Mouse (Mus musculus) kidney, postnatal 0 days (tissue): ENCODE measurements around the gene Mgat4a. TPM values are rescaled to one million over a fixed set of nuclear protein-coding genes. Genes with fewer than 3 reads are reported as not detected.

Experiments
- ATAC-seq: fragments of 200-750 bp; cut with Nextera tagmentation; replicated peaks from 2 replicates; pipeline ENCODE4 v1.8.0; 2017; ENCODE audit warnings: low read depth, moderate number of reproducible peaks, moderate TSS enrichment, moderate library complexity; ENCODE audit not compliant: low FRiP score
- DNase-seq: peaks from one replicate; pipeline ENCODE4 v3.0.0-alpha.2; 2016; ENCODE audit warnings: low spot score
- H3K27ac ChIP-seq: fragments of 300-500 bp; sonication (generic); 2 replicates; pipeline ENCODE4 v1.5.1; 2014; ENCODE audit warnings: mild to moderate bottlenecking
- H3K27me3 ChIP-seq: fragments of 300-500 bp; sonication (generic); 2 replicates; pipeline ENCODE4 v1.6.1; 2014; ENCODE audit warnings: low read length, mixed read lengths; ENCODE audit not compliant: insufficient read depth
- H3K36me3 ChIP-seq: fragments of 300-500 bp; sonication (generic); 2 replicates; pipeline ENCODE4 v1.6.1; 2014; ENCODE audit warnings: low read length, mixed read lengths; ENCODE audit not compliant: insufficient read depth
- H3K4me1 ChIP-seq: fragments of 300-500 bp; sonication (generic); replicated peaks from 2 replicates; pipeline ENCODE4 v1.6.1; 2014; ENCODE audit warnings: antibody characterized with exemption, low read length, mixed read lengths; ENCODE audit not compliant: insufficient read depth
- H3K4me2 ChIP-seq: fragments of 300-500 bp; sonication (generic); 2 replicates; pipeline ENCODE4 v1.6.1; 2014; ENCODE audit warnings: mild to moderate bottlenecking, low read length, moderate library complexity, mixed read lengths
- H3K4me3 ChIP-seq: fragments of 300-500 bp; sonication (generic); replicated peaks from 2 replicates; pipeline ENCODE4 v1.5.1; 2014; ENCODE audit warnings: low read depth, low read length
- H3K9ac ChIP-seq: fragments of 300-500 bp; sonication (generic); 2 replicates; pipeline ENCODE4 v1.6.1; 2014; ENCODE audit warnings: low read depth, low read length
- H3K9me3 ChIP-seq: fragments of 300-500 bp; sonication (generic); replicated peaks from 2 replicates; pipeline ENCODE4 v1.6.1; 2016; ENCODE audit warnings: low read length, inconsistent platforms, mixed read lengths
- CTCF ChIP-seq: IDR thresholded peaks from 2 replicates; pipeline ENCODE4 v1.5.1; 2016; ENCODE audit warnings: antibody characterized with exemption, low read depth, mild to moderate bottlenecking, moderate library complexity
- WGBS: fragments of 180-500 bp; shearing (Covaris S2); extraction: QIAGEN DNeasy Blood & Tissue Kit; methylation state at CpG from one replicate; pipeline ENCODE4 v1.1.7; 2014; 5-methylcytosine and 5-hydroxymethylcytosine counted together
- polyA plus RNA-seq: library from polyadenylated mRNA; unstranded; fragments of >200 nt; fragmentation: Nextera tagmentation; extraction: Ambion mirVana; gene quantifications from 2 replicates; pipeline ENCODE4 v1.2.1, GENCODE M21; 2015

The Mgat4a gene
- polyA plus RNA-seq, 1 experiment from 2014 or later, result 8.3 TPM

DNA sequence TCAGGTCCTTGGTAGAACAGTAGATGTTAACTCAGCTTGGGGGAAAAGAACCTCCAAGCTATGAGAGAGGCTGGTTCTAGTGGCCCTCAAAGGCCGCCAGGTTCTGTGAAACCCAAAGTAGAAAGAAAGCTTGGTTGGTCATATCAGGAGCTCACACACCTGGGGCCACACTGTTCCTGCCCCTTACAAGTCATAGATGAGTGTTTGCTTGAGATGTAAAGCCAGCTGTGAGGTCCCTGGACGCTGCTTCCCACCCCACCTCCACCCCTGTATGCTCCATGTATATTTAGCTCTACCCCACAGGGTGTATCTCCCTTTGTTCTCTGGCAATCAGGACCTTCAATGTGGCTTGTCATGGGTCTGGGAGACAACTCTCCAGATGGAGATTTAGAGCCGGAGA, 132.1 kb downstream of the Mgat4a start:
- no peak overlapping the region for H3K4me3 ChIP-seq
- no peaks in the 10 kb centered on the region for H3K4me1 ChIP-seq
- no peaks in the 10 kb centered on the region for H3K36me3 ChIP-seq
- no peak for TF ChIP-seq CTCF
- WGBS, result 82% methylated on average over 3 of the region's 3 CpGs
- no peak overlapping the region for H3K27ac ChIP-seq
- DNase-seq, result no peak
- no peak overlapping the region for H3K9ac ChIP-seq
- no peak for ATAC-seq
- no peaks in the 10 kb centered on the region for H3K27me3 ChIP-seq
- H3K4me2 ChIP-seq, result no peak overlapping the region
- no peaks in the 10 kb centered on the region for H3K9me3 ChIP-seq

GRCm38 (mm10) chr1:37408059-37408458, 132.8 kb downstream of the Mgat4a start:
- 80% methylated on average over 8 of the region's 8 CpGs for WGBS
- Histone ChIP-seq H3K27ac (no peak overlapping the region), H3K4me2 (no peak overlapping the region), H3K4me1 (no peaks in the 10 kb centered on the region), H3K9ac (no peak overlapping the region), H3K27me3 (no peaks in the 10 kb centered on the region), H3K4me3 (no peak overlapping the region), H3K9me3 (no peaks in the 10 kb centered on the region), H3K36me3 (no peaks in the 10 kb centered on the region)
- DNase-seq (no peak), ATAC-seq (no peak)
- no peak for TF ChIP-seq CTCF

DNA sequence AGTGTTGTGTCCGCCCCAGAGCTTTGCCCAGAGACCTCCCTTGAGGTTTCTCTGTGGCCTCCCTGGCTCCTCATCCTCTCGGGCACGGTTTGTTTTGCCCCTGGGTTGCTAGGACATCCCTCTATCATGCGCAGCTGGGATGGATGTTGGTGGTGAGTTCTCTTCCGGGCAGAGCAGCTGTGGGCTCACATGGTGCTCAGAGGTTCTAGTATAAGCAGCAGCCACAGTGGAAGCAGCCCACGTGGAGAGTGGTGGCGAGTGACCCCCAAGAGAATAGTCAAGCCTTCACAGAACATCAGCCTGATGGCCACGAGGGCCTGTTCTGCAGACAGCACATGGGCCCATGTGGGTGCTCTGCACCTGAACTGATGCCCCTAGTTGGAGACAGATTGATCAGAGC, 133.6 kb downstream of the Mgat4a start:
- H3K27ac ChIP-seq, result no peak overlapping the region
- ATAC-seq (no peak), DNase-seq (no peak)
- WGBS, result 83% methylated on average over 8 of the region's 8 CpGs
- H3K9ac ChIP-seq, result no peak overlapping the region
- no peak for TF ChIP-seq CTCF
- no peak overlapping the region for H3K4me3 ChIP-seq
- H3K9me3 ChIP-seq, result no peaks in the 10 kb centered on the region
- H3K4me1 ChIP-seq, result no peaks in the 10 kb centered on the region
- H3K4me2 ChIP-seq, result no peak overlapping the region
- no peaks in the 10 kb centered on the region for H3K27me3 ChIP-seq
- no peaks in the 10 kb centered on the region for H3K36me3 ChIP-seq

DNA sequence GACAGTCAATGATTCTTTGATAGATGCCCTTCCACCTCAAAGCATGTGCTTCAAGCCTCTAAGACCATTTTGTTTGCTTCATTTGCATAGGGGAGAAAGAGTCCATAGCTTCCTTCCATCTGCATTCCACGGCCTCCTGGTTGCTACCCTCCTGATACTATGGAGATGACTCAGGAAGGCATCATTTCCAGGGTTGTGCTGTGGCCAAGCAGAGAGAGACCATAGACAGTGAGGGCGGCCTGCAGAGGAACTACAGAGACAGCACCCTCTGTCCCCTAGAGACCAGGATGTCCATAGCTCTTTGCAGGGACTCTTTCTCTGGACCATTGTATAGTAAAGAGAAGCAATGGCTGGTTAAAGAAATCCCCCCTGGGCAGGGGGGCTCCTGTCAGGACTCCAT, 135.7 kb downstream of the Mgat4a start:
- Histone ChIP-seq H3K27ac (no peak overlapping the region), H3K4me1 (no peaks in the 10 kb centered on the region), H3K4me3 (no peak overlapping the region), H3K36me3 (no peaks in the 10 kb centered on the region), H3K27me3 (no peaks in the 10 kb centered on the region), H3K9me3 (no peaks in the 10 kb centered on the region), H3K9ac (no peak overlapping the region), H3K4me2 (no peak overlapping the region)
- 88% methylated on average over 2 of the region's 2 CpGs for WGBS
- ATAC-seq (no peak), DNase-seq (no peak)
- no peak for TF ChIP-seq CTCF

DNA sequence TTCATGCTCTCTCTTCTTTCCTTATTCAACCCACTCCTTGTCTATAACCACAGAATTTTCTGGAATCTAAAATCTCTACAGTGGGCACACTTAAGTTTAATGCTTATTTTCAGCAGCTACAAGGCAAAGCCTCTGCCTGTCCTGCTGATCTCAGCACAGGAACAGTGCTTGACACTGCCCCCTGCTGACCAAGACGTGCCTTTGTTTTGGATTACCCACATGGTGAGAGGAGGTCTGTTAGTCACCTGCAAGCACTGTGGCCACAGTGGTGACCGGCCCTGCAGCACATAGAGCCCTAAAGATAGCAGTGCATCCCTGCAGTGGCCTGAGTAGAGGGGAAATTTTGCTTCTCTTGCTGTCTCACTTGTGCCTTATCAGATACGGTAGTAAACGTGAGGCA, 139.1 kb downstream of the Mgat4a start:
- 60% methylated on average over 4 of the region's 4 CpGs for WGBS

DNA sequence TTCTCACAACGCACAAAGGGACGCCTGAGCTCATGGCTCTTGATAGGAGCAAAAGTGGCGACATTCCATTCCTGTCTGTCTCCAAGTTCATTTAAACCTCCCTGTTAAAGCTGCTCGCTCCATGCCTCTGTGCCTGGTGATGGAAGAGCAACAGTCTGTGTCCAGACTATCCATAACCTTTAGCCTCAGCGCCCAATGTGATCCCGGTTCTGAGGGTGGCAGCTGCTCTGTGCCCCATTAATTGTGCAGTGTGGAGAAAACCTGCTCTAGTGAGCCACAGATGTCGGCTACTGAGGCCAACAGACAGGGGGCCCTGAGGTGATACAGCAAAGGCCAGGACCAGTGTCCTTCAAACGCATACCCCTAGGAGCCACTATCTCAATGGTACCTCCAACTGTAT, 141.1 kb downstream of the Mgat4a start:
- no peak for TF ChIP-seq CTCF
- WGBS, result 42% methylated on average over 8 of the region's 8 CpGs
- Histone ChIP-seq H3K36me3 (no peaks in the 10 kb centered on the region), H3K4me3 (no peak overlapping the region), H3K4me1 (no peaks in the 10 kb centered on the region), H3K9me3 (no peaks in the 10 kb centered on the region), H3K27me3 (no peaks in the 10 kb centered on the region), H3K9ac (no peak overlapping the region), H3K4me2 (no peak overlapping the region), H3K27ac (no peak overlapping the region)
- peak; percentile 21 for DNase-seq
- ATAC-seq, result no peak

More for the DNA sequence above, 139.1 kb downstream of the Mgat4a start:
- no peaks in the 10 kb centered on the region for H3K4me1 ChIP-seq
- DNase-seq (peak; percentile 69), ATAC-seq (no peak)
- no peak overlapping the region for H3K4me2 ChIP-seq
- no peaks in the 10 kb centered on the region for H3K36me3 ChIP-seq
- no peak overlapping the region for H3K4me3 ChIP-seq
- H3K27me3 ChIP-seq, result no peaks in the 10 kb centered on the region
- no peaks in the 10 kb centered on the region for H3K9me3 ChIP-seq
- TF ChIP-seq CTCF, result peak; percentile 78
- no peak overlapping the region for H3K27ac ChIP-seq
- H3K9ac ChIP-seq, result no peak overlapping the region

DNA sequence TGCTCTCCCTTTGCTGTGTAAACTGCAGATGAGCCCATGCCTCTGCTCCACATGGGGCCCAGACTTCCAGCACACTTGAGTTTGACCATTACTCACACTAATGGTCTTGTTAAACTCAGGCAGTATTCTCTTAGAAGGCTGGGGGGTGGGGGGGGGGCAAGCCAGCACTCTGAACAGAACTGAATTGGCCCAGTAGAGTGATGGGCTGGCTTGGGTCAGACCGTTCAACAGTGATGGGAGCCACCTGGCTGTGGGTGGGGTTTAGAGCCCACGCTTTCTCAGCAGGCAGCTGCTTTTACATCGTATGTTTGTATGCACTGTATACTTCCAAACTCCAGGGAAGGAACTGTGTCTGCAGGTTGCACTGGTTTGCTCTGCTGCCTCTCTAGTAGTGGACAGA, 141.9 kb downstream of the Mgat4a start:
- no peak for TF ChIP-seq CTCF
- no peak overlapping the region for H3K9ac ChIP-seq

More for the DNA sequence above, 141.9 kb downstream of the Mgat4a start:
- Histone ChIP-seq H3K4me3 (no peak overlapping the region), H3K4me1 (no peaks in the 10 kb centered on the region), H3K27me3 (no peaks in the 10 kb centered on the region), H3K4me2 (no peak overlapping the region), H3K36me3 (0 out of 2 replicates have a peak, but pooled peaks cover 1% of the 10 kb centered on the region), H3K9me3 (no peaks in the 10 kb centered on the region), H3K27ac (no peak overlapping the region)
- WGBS, result 27% methylated on average over 3 of the region's 3 CpGs
- DNase-seq (peak; percentile 48), ATAC-seq (peak; percentile 55; the same call in 1 of the 2 replicates)
